Mouse (Mus musculus) hindbrain, postnatal 0 days (tissue): ENCODE results near the gene Ccnjl. TPM values are rescaled to one million over a fixed set of nuclear protein-coding genes. Genes with fewer than 3 reads are reported as not detected.

Source experiments
- ATAC-seq: fragments of 200-750 bp; cut with Nextera tagmentation; 2 replicates; pipeline ENCODE4 v1.8.0; 2017; ENCODE audit warnings: mild to moderate bottlenecking, moderate TSS enrichment, moderate library complexity
- DNase-seq: peaks from one replicate; pipeline ENCODE4 v3.0.0-alpha.2; 2015; ENCODE audit warnings: low spot score
- H3K27ac ChIP-seq: fragments of 300-500 bp; sonication (generic); 2 replicates; pipeline ENCODE4 v1.5.1; 2014; ENCODE audit warnings: mild to moderate bottlenecking
- H3K27me3 ChIP-seq: fragments of 300-500 bp; sonication (generic); 2 replicates; pipeline ENCODE4 v1.6.1; 2014; ENCODE audit warnings: low read length, mixed read lengths; ENCODE audit not compliant: insufficient read depth
- H3K36me3 ChIP-seq: fragments of 300-500 bp; sonication (generic); 2 replicates; pipeline ENCODE4 v1.6.1; 2014; ENCODE audit warnings: low read length, mixed read lengths; ENCODE audit not compliant: insufficient read depth
- H3K4me1 ChIP-seq: fragments of 300-500 bp; sonication (generic); 2 replicates; pipeline ENCODE4 v1.6.1; 2014; ENCODE audit warnings: antibody characterized with exemption, low read length, mixed read lengths; ENCODE audit not compliant: insufficient read depth
- H3K4me2 ChIP-seq: fragments of 300-500 bp; sonication (generic); 2 replicates; pipeline ENCODE4 v1.6.1; 2014; ENCODE audit warnings: low read depth, mild to moderate bottlenecking, low read length, moderate library complexity, mixed read lengths
- H3K4me3 ChIP-seq: fragments of 300-500 bp; sonication (generic); 2 replicates; pipeline ENCODE4 v1.5.1; 2014; ENCODE audit warnings: low read length
- H3K9ac ChIP-seq: fragments of 300-500 bp; sonication (generic); replicated peaks from 2 replicates; pipeline ENCODE4 v1.6.1; 2014; ENCODE audit warnings: mild to moderate bottlenecking, low read length, moderate library complexity, mixed read lengths
- H3K9me3 ChIP-seq: fragments of 300-500 bp; sonication (generic); 2 replicates; pipeline ENCODE4 v1.6.1; 2016; ENCODE audit warnings: low read length, mixed read lengths
- CTCF ChIP-seq: IDR thresholded peaks from 2 replicates; pipeline ENCODE4 v1.5.1; 2016; ENCODE audit warnings: antibody characterized with exemption, control low read depth, low read depth
- WGBS: fragments of 180-500 bp; shearing (Covaris S2); extraction: QIAGEN DNeasy Blood & Tissue Kit; methylation state at CpG from one replicate; pipeline ENCODE4 v1.1.7; 2014; 5-methylcytosine and 5-hydroxymethylcytosine counted together
- polyA plus RNA-seq: library from polyadenylated mRNA; unstranded; fragments of >200 nt; fragmentation: Nextera tagmentation; extraction: Ambion mirVana; gene quantifications from 2 replicates; pipeline ENCODE4 v1.2.1, GENCODE M21; 2015
- total RNA-seq: library from RNA; depleted of rRNA; stranded (reverse); fragments of >200 nt; gene quantifications from 2 replicates; pipeline ENCODE4 v1.2.3, GENCODE M21; 2014

Gene Ccnjl
- total and polyA plus RNA-seq, 2 experiments from 2014 or later: 2.4 to 5.5 TPM

GRCm38 (mm10) chr11:43543711-43544466, 15.3 kb downstream of the Ccnjl start:
- Histone ChIP-seq H3K27me3 (no peaks in the 10 kb centered on the region), H3K4me1 (peaks cover 11% of the 10 kb centered on the region), H3K4me2 (no peak overlapping the region), H3K9me3 (no peaks in the 10 kb centered on the region), H3K36me3 (no peaks in the 10 kb centered on the region), H3K27ac (no peak overlapping the region), H3K4me3 (no peak overlapping the region), H3K9ac (no peak overlapping the region)
- DNase-seq (no peak), ATAC-seq (no peak)
- no peak for TF ChIP-seq CTCF
- WGBS: 95% methylated on average over 15 of the region's 15 CpGs

GRCm38 (mm10) chr11:43544819-43545218, 16.2 kb downstream of the Ccnjl start:
- Histone ChIP-seq H3K27me3 (no peaks in the 10 kb centered on the region), H3K9me3 (no peaks in the 10 kb centered on the region), H3K27ac (no peak overlapping the region), H3K36me3 (no peaks in the 10 kb centered on the region), H3K4me1 (peaks cover 12% of the 10 kb centered on the region), H3K4me2 (no peak overlapping the region), H3K9ac (no peak overlapping the region), H3K4me3 (no peak overlapping the region)
- 80% methylated on average over 7 of the region's 7 CpGs for WGBS
- no peak for TF ChIP-seq CTCF
- ATAC-seq (no peak), DNase-seq (no peak)

GRCm38 (mm10) chr11:43545873-43546475, 17.4 kb downstream of the Ccnjl start:
- Histone ChIP-seq H3K27ac (no peak overlapping the region), H3K4me3 (no peak overlapping the region), H3K4me1 (peaks cover 14% of the 10 kb centered on the region), H3K36me3 (no peaks in the 10 kb centered on the region), H3K9me3 (no peaks in the 10 kb centered on the region), H3K9ac (no peak overlapping the region), H3K27me3 (no peaks in the 10 kb centered on the region), H3K4me2 (no peak overlapping the region)
- 43% methylated on average over 16 of the region's 16 CpGs for WGBS
- DNase-seq: no peak
- TF ChIP-seq CTCF: no peak
- no peak for ATAC-seq

- H3K36me3 ChIP-seq: no peaks in the 10 kb centered on the region
- no peak overlapping the region for H3K4me2 ChIP-seq
- H3K4me3 ChIP-seq: no peak overlapping the region
- 73% methylated on average over 4 of the region's 4 CpGs for WGBS
- H3K9me3 ChIP-seq: no peaks in the 10 kb centered on the region
- no peak overlapping the region for H3K27ac ChIP-seq
- ATAC-seq: no peak
- TF ChIP-seq CTCF: no peak
- H3K27me3 ChIP-seq: no peaks in the 10 kb centered on the region
- H3K4me1 ChIP-seq: peaks cover 14% of the 10 kb centered on the region
- H3K9ac ChIP-seq: no peak overlapping the region
- DNase-seq: no peak
Observed at GRCm38 (mm10) chr11:43546678-43547077, 18.1 kb downstream of the Ccnjl start.

- no peaks in the 10 kb centered on the region for H3K27me3 ChIP-seq
- H3K9me3 ChIP-seq: no peaks in the 10 kb centered on the region
- ATAC-seq: peak; percentile 88
- peak; percentile 90 for DNase-seq
- H3K4me1 ChIP-seq: peaks cover 14% of the 10 kb centered on the region
- no peak overlapping the region for H3K4me3 ChIP-seq
- H3K4me2 ChIP-seq: no peak overlapping the region
- H3K36me3 ChIP-seq: no peaks in the 10 kb centered on the region
- no peak for TF ChIP-seq CTCF
- peak overlapping the region; percentile 66 for H3K27ac ChIP-seq
- no peak overlapping the region for H3K9ac ChIP-seq
- 12% methylated on average over 7 of the region's 7 CpGs for WGBS
Observed at GRCm38 (mm10) chr11:43548148-43548547, 19.6 kb downstream of the Ccnjl start.

GRCm38 (mm10) chr11:43548657-43549435, 20.3 kb downstream of the Ccnjl start:
- Histone ChIP-seq H3K9me3 (no peaks in the 10 kb centered on the region), H3K27ac (peak overlapping the region; percentile 66), H3K4me3 (no peak overlapping the region), H3K9ac (no peak overlapping the region), H3K36me3 (no peaks in the 10 kb centered on the region), H3K4me2 (no peak overlapping the region), H3K4me1 (peaks cover 14% of the 10 kb centered on the region), H3K27me3 (no peaks in the 10 kb centered on the region)
- TF ChIP-seq CTCF: no peak
- WGBS: 52% methylated on average over 12 of the region's 12 CpGs
- ATAC-seq: no peak
- DNase-seq: no peak
